Mouse (Mus musculus) stomach, embryonic 16.5 days (tissue): ENCODE measurements around the gene Tspyl4. TPM values are rescaled to one million over a fixed set of nuclear protein-coding genes. Genes with fewer than 3 reads are reported as not detected.
"Not testable (repeated sequence)": the region's sequence is repeated elsewhere in the genome, so short reads cannot be mapped to it uniquely, and the experiment has no call there.

Source experiments
- ATAC-seq: fragments of 200-750 bp; cut with Nextera tagmentation; 2 replicates; pipeline ENCODE4 v1.8.0; 2017; ENCODE audit warnings: moderate number of reproducible peaks, moderate TSS enrichment; ENCODE audit not compliant: insufficient read depth, low FRiP score
- H3K27ac ChIP-seq: fragments of 300-500 bp; sonication (generic); 2 replicates; pipeline ENCODE4 v1.5.1; 2014; ENCODE audit warnings: low read length
- H3K27me3 ChIP-seq: fragments of 300-500 bp; sonication (generic); 2 replicates; pipeline ENCODE4 v1.6.1; 2014; ENCODE audit warnings: low read length, control low read depth, mixed read lengths; ENCODE audit not compliant: control insufficient read depth, insufficient read depth
- H3K36me3 ChIP-seq: fragments of 300-500 bp; sonication (generic); 2 replicates; pipeline ENCODE4 v1.6.1; 2014; ENCODE audit warnings: low read length; ENCODE audit not compliant: control insufficient read depth, insufficient read depth
- H3K4me1 ChIP-seq: fragments of 300-500 bp; sonication (generic); 2 replicates; pipeline ENCODE4 v1.6.1; 2014; ENCODE audit warnings: low read length, control low read depth, mixed read lengths; ENCODE audit not compliant: control insufficient read depth, insufficient read depth
- H3K4me2 ChIP-seq: fragments of 300-500 bp; sonication (generic); 2 replicates; pipeline ENCODE4 v1.6.1; 2014; ENCODE audit warnings: low read depth, low read length, mixed read lengths
- H3K4me3 ChIP-seq: fragments of 300-500 bp; sonication (generic); replicated peaks from 2 replicates; pipeline ENCODE4 v1.5.1; 2014; ENCODE audit warnings: mild to moderate bottlenecking, low read length
- H3K9ac ChIP-seq: fragments of 300-500 bp; sonication (generic); 2 replicates; pipeline ENCODE4 v1.6.1; 2014; ENCODE audit warnings: low read length
- H3K9me3 ChIP-seq: fragments of 300-500 bp; sonication (generic); replicated peaks from 2 replicates; pipeline ENCODE4 v1.6.1; 2016; ENCODE audit warnings: low read length, control low read depth; ENCODE audit not compliant: control insufficient read depth
- WGBS: fragments of 180-500 bp; shearing (Covaris S2); extraction: QIAGEN DNeasy Blood & Tissue Kit; methylation state at CpG from one replicate; pipeline ENCODE4 v1.1.7; 2014; 5-methylcytosine and 5-hydroxymethylcytosine counted together
- polyA plus RNA-seq: library from polyadenylated mRNA; unstranded; fragments of >200 nt; fragmentation: Nextera tagmentation; extraction: Ambion mirVana; gene quantifications from 2 replicates; pipeline ENCODE4 v1.2.1, GENCODE M21; 2015

The Tspyl4 gene
- 15.8 and 20.8 TPM in 2 replicates for polyA plus RNA-seq

- Histone ChIP-seq H3K4me2 (peak within 1 kb of the TSS; percentile 88), H3K27me3 (no peaks in the 10 kb centered on the region), H3K36me3 (no peaks in the 10 kb centered on the region), H3K4me3 (peak within 1 kb of the TSS; percentile 76), H3K27ac (peak within 1 kb of the TSS; percentile 53), H3K9ac (peak within 1 kb of the TSS; percentile 72), H3K9me3 (no peaks in the 10 kb centered on the region), H3K4me1 (0 out of 2 replicates have a peak, but pooled peaks cover 9% of the 10 kb centered on the region)
- peak; percentile 96 for ATAC-seq
- 0% methylated on average over 38 of the region's 38 CpGs for WGBS
Observed at GRCm38 (mm10) chr10:34297299-34297979, at the start of gene Tspyl4. Gene Tspyl4, plus strand, starts transcription at chr10:34297442.

DNA sequence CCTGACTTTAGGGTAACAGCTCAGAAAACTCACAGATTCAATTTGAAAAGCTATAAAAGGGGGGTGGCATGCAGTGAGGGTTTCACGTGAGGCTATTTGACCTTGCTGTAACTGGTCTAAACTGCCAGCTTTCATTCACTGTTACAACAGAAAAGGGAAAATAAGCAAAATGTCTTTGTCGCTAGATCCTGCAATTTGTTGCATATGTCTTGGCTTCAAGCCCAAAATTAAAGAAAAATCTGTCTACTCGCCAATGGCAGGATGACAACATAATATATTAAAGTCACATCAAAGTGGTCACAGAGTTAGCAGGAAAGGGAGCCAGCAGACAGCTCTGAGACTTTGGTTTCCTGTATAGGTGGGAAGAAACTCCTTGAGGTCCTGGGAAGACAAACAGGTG, 49.5 kb upstream of the Tspyl4 start:
- Histone ChIP-seq H3K4me3 (no peak overlapping the region), H3K9ac (no peak overlapping the region), H3K27ac (no peak overlapping the region), H3K4me1 (no peaks in the 10 kb centered on the region), H3K4me2 (no peak overlapping the region), H3K9me3 (no peaks in the 10 kb centered on the region), H3K36me3 (no peaks in the 10 kb centered on the region), H3K27me3 (no peaks in the 10 kb centered on the region)
- WGBS = 21% methylated on average over 3 of the region's 3 CpGs
- no peak for ATAC-seq

- H3K4me1 ChIP-seq = no peaks in the 10 kb centered on the region
- H3K27ac ChIP-seq = no peak overlapping the region
- no peak overlapping the region for H3K4me2 ChIP-seq
- H3K36me3 ChIP-seq = no peaks in the 10 kb centered on the region
- 39% methylated on average over 2 of the region's 2 CpGs for WGBS
- H3K4me3 ChIP-seq = no peak overlapping the region
- H3K9ac ChIP-seq = no peak overlapping the region
- H3K9me3 ChIP-seq = no peaks in the 10 kb centered on the region
- no peaks in the 10 kb centered on the region for H3K27me3 ChIP-seq
- no peak for ATAC-seq
Observed at GRCm38 (mm10) chr10:34249594-34249993, 47.6 kb upstream of the Tspyl4 start.

DNA sequence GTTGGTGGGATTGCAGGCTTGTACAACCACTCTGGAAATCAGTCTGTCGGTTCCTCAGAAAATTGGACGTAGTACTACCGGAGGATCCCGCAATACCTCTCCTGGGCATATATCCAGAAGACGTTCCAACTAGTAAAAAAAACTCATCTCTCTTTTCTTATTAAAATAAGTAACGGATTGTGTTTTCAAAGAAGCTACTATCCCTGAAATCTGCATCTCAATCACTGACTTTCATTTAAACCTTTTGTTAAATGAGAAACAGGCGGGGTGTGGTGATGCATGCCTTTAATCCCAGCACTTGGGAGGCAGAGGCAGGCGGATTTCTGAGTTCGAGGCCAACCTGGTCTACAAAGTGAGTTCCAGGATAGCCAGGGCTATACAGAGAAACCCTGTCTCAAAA, 44.4 kb upstream of the Tspyl4 start:
- not testable (repeated sequence) for H3K27ac ChIP-seq, ATAC-seq, H3K4me1 ChIP-seq, H3K9me3 ChIP-seq, H3K9ac ChIP-seq, H3K4me3 ChIP-seq, H3K36me3 ChIP-seq, H3K4me2 ChIP-seq, H3K27me3 ChIP-seq
- WGBS = 87% methylated on average over 9 of the region's 9 CpGs

GRCm38 (mm10) chr10:34265106-34265505, 32.1 kb upstream of the Tspyl4 start:
- Histone ChIP-seq H3K36me3 (no peaks in the 10 kb centered on the region), H3K9me3 (no peaks in the 10 kb centered on the region), H3K27ac (no peak overlapping the region), H3K4me3 (no peak overlapping the region), H3K9ac (no peak overlapping the region), H3K4me1 (no peaks in the 10 kb centered on the region), H3K27me3 (no peaks in the 10 kb centered on the region), H3K4me2 (no peak overlapping the region)
- no peak for ATAC-seq
- 85% methylated on average over 4 of the region's 4 CpGs for WGBS

DNA sequence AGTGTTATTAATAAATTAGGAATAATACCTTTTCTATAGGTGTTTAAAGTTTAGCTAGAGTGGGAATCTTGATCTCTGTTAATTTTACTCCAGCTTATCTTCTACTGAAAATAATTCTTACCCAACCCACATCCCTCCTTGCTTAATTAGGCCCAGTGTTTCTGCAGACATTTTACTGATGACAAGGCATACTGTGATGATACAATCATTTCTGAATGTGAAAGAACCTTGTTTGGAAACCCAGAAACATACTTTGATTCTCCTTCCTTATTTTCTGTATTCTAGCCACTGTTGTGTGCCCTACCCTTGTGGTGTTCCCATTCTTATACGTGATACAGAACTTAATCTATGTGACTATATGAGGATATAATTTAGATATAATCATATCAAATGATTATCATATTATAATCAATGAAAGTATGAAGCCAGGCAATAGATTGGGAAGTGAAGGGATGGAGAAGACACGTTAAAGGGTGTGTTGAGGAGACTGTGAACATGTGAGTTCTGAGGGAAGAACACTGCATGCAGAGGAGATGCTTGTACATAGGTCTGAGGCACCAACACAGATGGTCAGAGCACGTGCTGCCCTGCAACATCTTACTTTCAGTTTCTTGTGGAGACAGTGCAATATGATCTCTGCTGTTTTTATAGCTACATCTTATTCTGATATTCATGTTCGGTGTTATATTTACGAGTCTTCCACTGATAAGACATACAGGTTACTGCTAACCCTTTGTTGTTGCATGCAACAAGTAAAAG, 29.8 kb upstream of the Tspyl4 start:
- Histone ChIP-seq H3K27me3 (no peaks in the 10 kb centered on the region), H3K4me2 (no peak overlapping the region), H3K27ac (no peak overlapping the region), H3K36me3 (no peaks in the 10 kb centered on the region), H3K4me1 (no peaks in the 10 kb centered on the region), H3K9ac (no peak overlapping the region), H3K4me3 (no peak overlapping the region), H3K9me3 (no peaks in the 10 kb centered on the region)
- 64% methylated on average over 5 of the region's 5 CpGs for WGBS
- ATAC-seq = no peak

- no peak overlapping the region for H3K4me3 ChIP-seq
- H3K27ac ChIP-seq = no peak overlapping the region
- no peak for ATAC-seq
- H3K27me3 ChIP-seq = no peaks in the 10 kb centered on the region
- no peaks in the 10 kb centered on the region for H3K9me3 ChIP-seq
- H3K4me2 ChIP-seq = no peak overlapping the region
- no peaks in the 10 kb centered on the region for H3K4me1 ChIP-seq
- no peak overlapping the region for H3K9ac ChIP-seq
- 45% methylated on average over 7 of the region's 7 CpGs for WGBS
- no peaks in the 10 kb centered on the region for H3K36me3 ChIP-seq
Observed at GRCm38 (mm10) chr10:34271681-34272080, 25.6 kb upstream of the Tspyl4 start.

DNA sequence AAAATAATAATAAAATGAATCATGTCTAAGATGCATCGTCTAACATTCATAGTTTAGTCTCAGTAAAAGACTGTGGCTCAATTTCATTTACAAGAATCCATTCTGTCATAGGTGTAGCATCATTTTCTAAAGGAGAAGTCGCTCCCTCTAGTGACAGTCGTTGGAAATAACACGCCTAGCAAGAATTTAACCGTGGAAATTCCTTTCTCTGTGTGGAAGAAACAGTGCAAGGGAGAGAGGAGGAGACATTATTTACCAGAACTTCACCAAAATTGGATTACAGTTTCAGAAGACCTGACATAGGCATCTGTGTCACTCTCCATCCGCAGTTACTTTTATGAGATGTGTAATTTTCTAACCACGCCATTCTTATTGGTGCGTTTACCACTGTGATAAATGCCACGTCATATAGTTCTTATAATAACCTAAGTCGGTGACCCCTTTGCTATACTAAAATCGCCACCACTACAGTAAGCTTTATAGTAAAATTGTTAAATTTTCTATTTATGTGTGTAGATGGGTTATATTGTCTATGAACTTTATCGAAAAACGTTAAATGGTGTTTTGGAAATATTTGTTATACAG, 16.6 kb upstream of the Tspyl4 start:
- WGBS = 26% methylated on average over 13 of the region's 13 CpGs
- ATAC-seq = no peak
- peak overlapping the region; percentile 33 for H3K4me3 ChIP-seq

More for the DNA sequence above, 16.6 kb upstream of the Tspyl4 start:
- Histone ChIP-seq H3K27ac (no peak overlapping the region), H3K4me2 (peak overlapping the region; percentile 55), H3K36me3 (no peaks in the 10 kb centered on the region), H3K9me3 (no peaks in the 10 kb centered on the region), H3K4me1 (peaks cover 8% of the 10 kb centered on the region), H3K27me3 (no peaks in the 10 kb centered on the region), H3K9ac (0 out of 2 replicates have a peak overlapping the region, but pooled peaks have one; percentile 48)
